10 mouse cellular contexts compared by ENCODE assay signal in genomic region chr7:28866769-28867507, GRCm38 (mm10). TPM values are rescaled to one million over a fixed set of nuclear protein-coding genes. Genes with fewer than 3 reads are reported as not detected.
A peak's percentile ranks its signal among the peaks of the same experiment; 100 is the strongest.
DNase-seq lines count a peak whose midpoint lies in the region; ATAC-seq and TF ChIP-seq lines count a peak whose summit lies in the region.
"Had no signal": no experiment of that assay in that cellular context is flagged by ENCODE, and none has a peak within 500 bp of the region (broad histone marks: within the 10 kb centered on the region; RNA-seq: fewer than 3 reads in every experiment).

No protein-coding gene starts in this region.

- H3K27ac ChIP-seq in hindbrain, postnatal 0 days, result no peak overlapping the region
- H3K27ac ChIP-seq in hindbrain, embryonic 13.5 days, result no peak overlapping the region
- peak overlapping the region; percentile 93 for H3K27ac ChIP-seq in MEL (ENCODE audit: control insufficient read depth, low read depth, low read length)
- no peak overlapping the region for H3K27ac ChIP-seq in limb, embryonic 11.5 days (replicated peaks; ENCODE audit: low read depth, low read length)

- H3K9me3 ChIP-seq in hindbrain, postnatal 0 days (ENCODE audit: low read length), result no peaks in the 10 kb centered on the region
- H3K9me3 ChIP-seq in hindbrain, embryonic 13.5 days, result no peaks in the 10 kb centered on the region
- H3K9me3 ChIP-seq in MEL (replicated peaks; ENCODE audit: insufficient read depth, low read length), result no peaks in the 10 kb centered on the region
- no peaks in the 10 kb centered on the region for H3K9me3 ChIP-seq in limb, embryonic 11.5 days (ENCODE audit: control insufficient read depth, low read length)

- TF ChIP-seq POLR2A in MEL (IDR thresholded peaks at IDR 0.05; ENCODE audit: control insufficient read depth in 1 of 2, insufficient read depth in 1 of 2, low read depth in 1 of 2, low read length in 2 of 2, poor library complexity in 1 of 2), result no peak

- 94% methylated on average over 28 of the region's 28 CpGs for WGBS in hindbrain, postnatal 0 days
- WGBS in hindbrain, embryonic 13.5 days, result 93% methylated on average over 28 of the region's 28 CpGs
- WGBS in limb, embryonic 11.5 days, result 91% methylated on average over 28 of the region's 28 CpGs

- H3K36me3 ChIP-seq in hindbrain, postnatal 0 days (ENCODE audit: insufficient read depth, low read length), result no peaks in the 10 kb centered on the region
- no peaks in the 10 kb centered on the region for H3K36me3 ChIP-seq in hindbrain, embryonic 13.5 days
- peaks cover 0 to 26% of the 10 kb centered on the region in 2 experiments; a peak in 2 of 4 replicates for H3K36me3 ChIP-seq in MEL (ENCODE audit: control insufficient read depth in 1 of 2, insufficient read depth in 2 of 2, low read length in 2 of 2)
- no peaks in the 10 kb centered on the region for H3K36me3 ChIP-seq in limb, embryonic 11.5 days (ENCODE audit: control insufficient read depth, insufficient read depth, low read length)

- TF ChIP-seq CTCF in hindbrain, postnatal 0 days (IDR thresholded peaks at IDR 0.05; ENCODE audit: low read depth), result no peak
- no peak for TF ChIP-seq CTCF in MEL (IDR thresholded peaks at IDR 0.05 in 2 of 3, conservative IDR thresholded peaks at IDR 0.05 in 1 of 3; ENCODE audit: control insufficient read depth in 1 of 3, insufficient read depth in 1 of 3, low read depth in 2 of 3, low read length in 3 of 3, poor library complexity in 1 of 3, severe bottlenecking in 1 of 3)

- H3K9ac ChIP-seq in hindbrain, postnatal 0 days (replicated peaks; ENCODE audit: low read length), result no peak overlapping the region
- H3K9ac ChIP-seq in hindbrain, embryonic 13.5 days, result no peak overlapping the region
- H3K9ac ChIP-seq in MEL (ENCODE audit: control insufficient read depth, low read depth, low read length, poor library complexity, severe bottlenecking), result peak overlapping the region; percentile 74
- no peak overlapping the region for H3K9ac ChIP-seq in limb, embryonic 11.5 days (ENCODE audit: low read length)

- no peaks in the 10 kb centered on the region; the same call in 1 of the 2 replicates for H3K79me2 ChIP-seq in MEL (ENCODE audit: control insufficient read depth, insufficient read depth, low read length, poor library complexity)

- H3K27me3 ChIP-seq in hindbrain, postnatal 0 days (ENCODE audit: insufficient read depth, low read length), result no peaks in the 10 kb centered on the region
- no peaks in the 10 kb centered on the region for H3K27me3 ChIP-seq in hindbrain, embryonic 13.5 days
- no peaks in the 10 kb centered on the region for H3K27me3 ChIP-seq in MEL (ENCODE audit: control insufficient read depth in 1 of 2, insufficient read depth in 2 of 2, low read length in 2 of 2)
- no peaks in the 10 kb centered on the region for H3K27me3 ChIP-seq in limb, embryonic 11.5 days (ENCODE audit: control insufficient read depth, insufficient read depth, low read length)

- no peak; a peak in 1 of 4 replicates for TF ChIP-seq EP300 in MEL (IDR thresholded peaks at IDR 0.05; ENCODE audit: low read depth in 1 of 2, low read length in 2 of 2)

- DNase-seq in hindbrain, postnatal 0 days (ENCODE audit: low spot score), result no peak
- DNase-seq in A20 (ENCODE audit: low read depth, low spot score), result peak; percentile 56
- DNase-seq in MEL (ENCODE audit: low read depth, low spot score), result peak; percentile 75
- DNase-seq in limb, embryonic 11.5 days (ENCODE audit: low spot score), result peak; percentile 32
- no peak for DNase-seq in adrenal gland, adult 18-20 months (ENCODE audit: low spot score in 2 of 2)
- DNase-seq in Muller cell, postnatal 12 days (ENCODE audit: inconsistent ontology term), result no peak

- H3K4me1 ChIP-seq in hindbrain, postnatal 0 days (ENCODE audit: insufficient read depth, low read length), result no peaks in the 10 kb centered on the region
- peaks cover 20% of the 10 kb centered on the region for H3K4me1 ChIP-seq in hindbrain, embryonic 13.5 days (replicated peaks)
- H3K4me1 ChIP-seq in MEL (ENCODE audit: control insufficient read depth in 1 of 2, insufficient read depth in 2 of 2, low read length in 2 of 2), result peaks cover 7 to 42% of the 10 kb centered on the region in 2 experiments
- 0 out of 2 replicates have a peak, but pooled peaks cover 3% of the 10 kb centered on the region for H3K4me1 ChIP-seq in limb, embryonic 11.5 days (ENCODE audit: control insufficient read depth, insufficient read depth, low read length)

- TF ChIP-seq RAD21 in MEL (IDR thresholded peaks at IDR 0.05; ENCODE audit: low read depth, low read length), result no peak

- peak; percentile 28; the same call in 1 of the 2 replicates for ATAC-seq in hindbrain, postnatal 0 days
- ATAC-seq in hindbrain, embryonic 13.5 days (ENCODE audit: low FRiP score), result no peak
- ATAC-seq in limb, embryonic 11.5 days (ENCODE audit: insufficient number of reproducible peaks, low FRiP score, low TSS enrichment, low read depth), result 0 out of 2 replicates have a peak, but pooled peaks have one; percentile 36
- ATAC-seq in monocyte, adult 5-6 weeks (replicated peaks; ENCODE audit: insufficient number of reproducible peaks, low FRiP score, low TSS enrichment, poor library complexity, severe bottlenecking), result no peak

- H3K4me2 ChIP-seq in hindbrain, postnatal 0 days (ENCODE audit: low read depth, low read length), result no peak overlapping the region
- no peak overlapping the region for H3K4me2 ChIP-seq in hindbrain, embryonic 13.5 days
- H3K4me2 ChIP-seq in limb, embryonic 11.5 days (ENCODE audit: low read depth, severe bottlenecking), result no peak overlapping the region

- H3K4me3 ChIP-seq in hindbrain, postnatal 0 days (ENCODE audit: low read length), result no peak overlapping the region
- H3K4me3 ChIP-seq in hindbrain, embryonic 13.5 days, result no peak overlapping the region
- peak overlapping the region in 1 of 2 experiments; percentile 49; a peak in 2 of 4 replicates for H3K4me3 ChIP-seq in MEL (ENCODE audit: control insufficient read depth in 1 of 2, insufficient read depth in 1 of 2, low read depth in 2 of 2, low read length in 2 of 2)
- no peak overlapping the region for H3K4me3 ChIP-seq in limb, embryonic 11.5 days (ENCODE audit: low read depth, low read length)

RNA-seq across cellular contexts. Expression of gene Lgals7, which starts 3.3 kb away (rescaled TPM):
- 1.1 TPM in 1 of 2 replicates, not detected in the other for total RNA-seq in hindbrain, postnatal 0 days (2014; rRNA removed)
- 3.7 and 5.0 TPM in 2 replicates for polyA plus RNA-seq in hindbrain, postnatal 0 days (2015; fragmentation: Nextera tagmentation; extraction: Ambion mirVana)
- polyA plus RNA-seq in hindbrain, embryonic 13.5 days (2015; fragmentation: Nextera tagmentation; extraction: Ambion mirVana), result 6.4 and 7.4 TPM in 2 replicates
- 27.7 and 37.8 TPM in 2 replicates for total RNA-seq in MEL (2012; rRNA removed)
- 100 to 1,000 TPM in 1 of 2 experiments, not detected in 1; 138 TPM for polyA plus RNA-seq in MEL (2012; ENCODE audit: insufficient read depth in 1 of 2, insufficient read length in 2 of 2, low read depth in 1 of 2, low replicate concordance in 2 of 2, missing spikeins in 1 of 2)
- 1.3 and 2.6 TPM in 2 replicates for polyA plus RNA-seq in limb, embryonic 11.5 days (2014; fragmentation: Nextera tagmentation; extraction: Ambion mirVana)
- not detected in 3 replicates for total RNA-seq in monocyte, adult 5-6 weeks (2017)
- total RNA-seq in adrenal gland, adult 18-20 months (2021), result under 1 TPM in 1 of 2 experiments, not detected in 1; 0.54 TPM
- total RNA-seq: hematopoietic stem cell, adult 5-6 weeks; layer of hippocampus, adult 18-20 months had no signal

RNA-seq across cellular contexts. Expression of gene Capn12, which starts 14.3 kb away (rescaled TPM):
- 0.07 TPM in 1 of 2 replicates, not detected in the other for total RNA-seq in hindbrain, postnatal 0 days (2014; rRNA removed)
- 0.53 and 0.62 TPM in 2 replicates for polyA plus RNA-seq in hindbrain, postnatal 0 days (2015; fragmentation: Nextera tagmentation; extraction: Ambion mirVana)
- polyA plus RNA-seq in hindbrain, embryonic 13.5 days (2015; fragmentation: Nextera tagmentation; extraction: Ambion mirVana), result 0.38 and 0.43 TPM in 2 replicates
- total RNA-seq in MEL (2012; rRNA removed), result 0.19 TPM in 1 of 2 replicates, not detected in the other
- not detected for polyA plus RNA-seq in MEL (2012; ENCODE audit: insufficient read depth in 1 of 2, insufficient read length in 2 of 2, low read depth in 1 of 2, low replicate concordance in 2 of 2, missing spikeins in 1 of 2)
- polyA plus RNA-seq in limb, embryonic 11.5 days (2014; fragmentation: Nextera tagmentation; extraction: Ambion mirVana), result 0.59 and 0.62 TPM in 2 replicates
- total RNA-seq in monocyte, adult 5-6 weeks (2017), result 0.87 TPM in 1 of 3 replicates, not detected in the others
- total RNA-seq in adrenal gland, adult 18-20 months (2021), result under 1 TPM; 0.16 to 0.17 TPM
- total RNA-seq: hematopoietic stem cell, adult 5-6 weeks had no signal

RNA-seq across cellular contexts. Expression of gene Lgals4, which starts 33.3 kb away (rescaled TPM):
- total RNA-seq in hindbrain, postnatal 0 days (2014; rRNA removed), result 0.47 and 8.4 TPM in 2 replicates
- 5.0 and 5.8 TPM in 2 replicates for polyA plus RNA-seq in hindbrain, postnatal 0 days (2015; fragmentation: Nextera tagmentation; extraction: Ambion mirVana)
- polyA plus RNA-seq in hindbrain, embryonic 13.5 days (2015; fragmentation: Nextera tagmentation; extraction: Ambion mirVana), result 5.6 and 6.3 TPM in 2 replicates
- total RNA-seq in MEL (2012; rRNA removed), result 1.5 and 2.1 TPM in 2 replicates
- 1 to 10 TPM in 1 of 2 experiments, not detected in 1; 5.1 TPM for polyA plus RNA-seq in MEL (2012; ENCODE audit: insufficient read depth in 1 of 2, insufficient read length in 2 of 2, low read depth in 1 of 2, low replicate concordance in 2 of 2, missing spikeins in 1 of 2)
- 1.9 and 2.2 TPM in 2 replicates for polyA plus RNA-seq in limb, embryonic 11.5 days (2014; fragmentation: Nextera tagmentation; extraction: Ambion mirVana)
- 1.2 to 7.4 TPM (median 5.5 TPM) in 3 replicates for total RNA-seq in monocyte, adult 5-6 weeks (2017)
- total RNA-seq in adrenal gland, adult 18-20 months (2021), result 10 to 100 TPM; 10.3 to 14.0 TPM

RNA-seq across cellular contexts. Expression of gene Ech1, which starts 41.9 kb away (rescaled TPM):
- total RNA-seq in hindbrain, postnatal 0 days (2014; rRNA removed), result 95.5 and 131 TPM in 2 replicates
- 122 and 127 TPM in 2 replicates for polyA plus RNA-seq in hindbrain, postnatal 0 days (2015; fragmentation: Nextera tagmentation; extraction: Ambion mirVana)
- 81.8 and 87.5 TPM in 2 replicates for polyA plus RNA-seq in hindbrain, embryonic 13.5 days (2015; fragmentation: Nextera tagmentation; extraction: Ambion mirVana)
- total RNA-seq in MEL (2012; rRNA removed), result 82.8 and 99.5 TPM in 2 replicates
- 10 to 100 TPM in 1 of 2 experiments, not detected in 1; 74.7 TPM for polyA plus RNA-seq in MEL (2012; ENCODE audit: insufficient read depth in 1 of 2, insufficient read length in 2 of 2, low read depth in 1 of 2, low replicate concordance in 2 of 2, missing spikeins in 1 of 2)
- polyA plus RNA-seq in limb, embryonic 11.5 days (2014; fragmentation: Nextera tagmentation; extraction: Ambion mirVana), result 93.2 and 94.7 TPM in 2 replicates
- 48.7 to 61.1 TPM (median 56.4 TPM) in 3 replicates for total RNA-seq in monocyte, adult 5-6 weeks (2017)
- 100 to 1,000 TPM; 474 to 780 TPM for total RNA-seq in adrenal gland, adult 18-20 months (2021)

RNA-seq across cellular contexts. Expression of gene Hnrnpl, which starts 58.6 kb away (rescaled TPM):
- 233 and 275 TPM in 2 replicates for total RNA-seq in hindbrain, postnatal 0 days (2014; rRNA removed)
- 179 and 191 TPM in 2 replicates for polyA plus RNA-seq in hindbrain, postnatal 0 days (2015; fragmentation: Nextera tagmentation; extraction: Ambion mirVana)
- 200 and 202 TPM in 2 replicates for polyA plus RNA-seq in hindbrain, embryonic 13.5 days (2015; fragmentation: Nextera tagmentation; extraction: Ambion mirVana)
- 246 and 303 TPM in 2 replicates for total RNA-seq in MEL (2012; rRNA removed)
- polyA plus RNA-seq in MEL (2012; ENCODE audit: insufficient read depth in 1 of 2, insufficient read length in 2 of 2, low read depth in 1 of 2, low replicate concordance in 2 of 2, missing spikeins in 1 of 2), result 1,000 to 10,000 TPM in 1 of 2 experiments, 100 to 1,000 TPM in 1; 684 to 1,095 TPM
- polyA plus RNA-seq in limb, embryonic 11.5 days (2014; fragmentation: Nextera tagmentation; extraction: Ambion mirVana), result 362 and 390 TPM in 2 replicates
- total RNA-seq in monocyte, adult 5-6 weeks (2017), result 279 to 373 TPM (median 301 TPM) in 3 replicates
- 100 to 1,000 TPM; 327 to 346 TPM for total RNA-seq in adrenal gland, adult 18-20 months (2021)

Comparison
In these comparisons a context has a peak if more than half of its experiments do, and no peak if none do; other contexts are left out.
1. ATAC-seq: peak in hindbrain, postnatal 0 days (single experiment) and limb, embryonic 11.5 days (single experiment); none in hindbrain, embryonic 13.5 days (single experiment) and monocyte, adult 5-6 weeks (single experiment).
2. DNase-seq: peak in A20 (single experiment), MEL (single experiment) and limb, embryonic 11.5 days (single experiment); none in hindbrain, postnatal 0 days (single experiment), adrenal gland, adult 18-20 months (0 of 2) and Muller cell, postnatal 12 days (single experiment).
3. RNA of gene Lgals7, which starts 3.3 kb away (total RNA-seq): 27.7 to 37.8 TPM in MEL; 1.1 TPM in hindbrain, postnatal 0 days, 0.54 TPM in adrenal gland, adult 18-20 months and not detected in monocyte, adult 5-6 weeks; every median in the first group is over 10 times any median in the second.